8 mouse cellular contexts compared by ENCODE assay signal in genomic region chr10:94621420-94622225, GRCm38 (mm10).
DNase-seq lines count a peak whose midpoint lies in the region; ATAC-seq lines count a peak whose summit lies in the region.
"Had no signal": no experiment of that assay in that cellular context is flagged by ENCODE, and none has a peak within 500 bp of the region (broad histone marks: within the 10 kb centered on the region; RNA-seq: fewer than 3 reads in every experiment).

No protein-coding gene starts in this region.

- H3K4me2 ChIP-seq in lung, embryonic 16.5 days (ENCODE audit: low read depth, low read length) = no peak overlapping the region
- peak overlapping the region; percentile 34 for H3K4me2 ChIP-seq in hindbrain, embryonic 15.5 days
- H3K4me2 ChIP-seq: limb, embryonic 13.5 days had no signal

- no peaks in the 10 kb centered on the region for H3K36me3 ChIP-seq in lung, embryonic 16.5 days (ENCODE audit: control insufficient read depth, insufficient read depth, low read length)
- H3K36me3 ChIP-seq in embryonic facial prominence, embryonic 10.5 days (replicated peaks) = no peaks in the 10 kb centered on the region
- H3K36me3 ChIP-seq in hindbrain, embryonic 15.5 days = no peaks in the 10 kb centered on the region
- H3K36me3 ChIP-seq: limb, embryonic 13.5 days had no signal

- 8% methylated on average over 13 of the region's 13 CpGs for WGBS in lung, embryonic 16.5 days
- 5% methylated on average over 13 of the region's 13 CpGs for WGBS in embryonic facial prominence, embryonic 10.5 days
- WGBS in hindbrain, embryonic 15.5 days = 5% methylated on average over 13 of the region's 13 CpGs

- H3K4me1 ChIP-seq in lung, embryonic 16.5 days (replicated peaks; ENCODE audit: control insufficient read depth, insufficient read depth, low read length) = peaks cover 7% of the 10 kb centered on the region
- H3K4me1 ChIP-seq in embryonic facial prominence, embryonic 10.5 days = peaks cover 30% of the 10 kb centered on the region
- H3K4me1 ChIP-seq in hindbrain, embryonic 15.5 days (replicated peaks) = peaks cover 46% of the 10 kb centered on the region

- intact Hi-C loops in gastrocnemius, postnatal 14 days (cut with DNase I; ENCODE audit: low total_unique reads) = loop anchor here (5.0 kb wide), 1 partner anchor 336 kb away; no protein-coding TSS in a partner anchor

- no peak overlapping the region for H3K27ac ChIP-seq in lung, embryonic 16.5 days (ENCODE audit: low read length)
- H3K27ac ChIP-seq in embryonic facial prominence, embryonic 10.5 days (replicated peaks) = peak overlapping the region; percentile 26; the same call in 1 of the 2 replicates
- H3K27ac ChIP-seq in hindbrain, embryonic 15.5 days (replicated peaks) = peak overlapping the region; percentile 49
- H3K27ac ChIP-seq: limb, embryonic 13.5 days had no signal

- no peaks in the 10 kb centered on the region for H3K9me3 ChIP-seq in lung, embryonic 16.5 days (ENCODE audit: control insufficient read depth, low read length)
- H3K9me3 ChIP-seq in embryonic facial prominence, embryonic 10.5 days = no peaks in the 10 kb centered on the region
- H3K9me3 ChIP-seq in hindbrain, embryonic 15.5 days = no peaks in the 10 kb centered on the region
- H3K9me3 ChIP-seq: limb, embryonic 13.5 days had no signal

- DNase-seq in lung, postnatal 36 days = no peak
- DNase-seq in embryonic facial prominence, embryonic 10.5 days (ENCODE audit: low spot score) = peak; percentile 59
- DNase-seq in retina, embryonic 14.5 days (ENCODE audit: low spot score) = peak; percentile 83
- no peak for DNase-seq in gastrocnemius, postnatal 4 days (ENCODE audit: low spot score in 2 of 2)
- DNase-seq in gastrocnemius, postnatal 14 days = no peak

- H3K4me3 ChIP-seq in lung, embryonic 16.5 days (ENCODE audit: low read length) = no peak overlapping the region
- peak overlapping the region; percentile 30 for H3K4me3 ChIP-seq in embryonic facial prominence, embryonic 10.5 days
- no peak overlapping the region for H3K4me3 ChIP-seq in hindbrain, embryonic 15.5 days
- H3K4me3 ChIP-seq: limb, embryonic 13.5 days had no signal

- no peak for ATAC-seq in lung, embryonic 16.5 days (ENCODE audit: low read depth)
- peak; percentile 78 for ATAC-seq in hindbrain, embryonic 15.5 days (ENCODE audit: low FRiP score, low read depth)

- H3K27me3 ChIP-seq in lung, embryonic 16.5 days (ENCODE audit: control insufficient read depth, insufficient read depth, low read depth, low read length) = peaks cover 5% of the 10 kb centered on the region; the same call in 1 of the 2 replicates
- H3K27me3 ChIP-seq in embryonic facial prominence, embryonic 10.5 days (replicated peaks; ENCODE audit: low read depth, poor library complexity, severe bottlenecking) = peaks cover 44% of the 10 kb centered on the region
- H3K27me3 ChIP-seq in hindbrain, embryonic 15.5 days = no peaks in the 10 kb centered on the region

- 0 out of 2 replicates have a peak overlapping the region, but pooled peaks have one; percentile 2 for H3K9ac ChIP-seq in lung, embryonic 16.5 days (ENCODE audit: low read length)
- H3K9ac ChIP-seq in hindbrain, embryonic 15.5 days = no peak overlapping the region
- H3K9ac ChIP-seq: limb, embryonic 13.5 days had no signal

Comparison
In these comparisons a context has a peak if more than half of its experiments do, and no peak if none do; other contexts are left out.
1. DNase-seq: peak in embryonic facial prominence, embryonic 10.5 days (single experiment) and retina, embryonic 14.5 days (single experiment); none in lung, postnatal 36 days (single experiment), gastrocnemius, postnatal 4 days (0 of 2) and gastrocnemius, postnatal 14 days (single experiment).